Mouse (Mus musculus) right cerebral cortex, postnatal 4 days (tissue): Measurements from ENCODE around the gene Dao.

Source experiments
- DNase-seq: peaks from one replicate; pipeline ENCODE4 v3.0.0-alpha.2; 2022

Gene Dao

GRCm38 (mm10) chr5:114030652-114031051, 27.1 kb downstream of the Dao start:
- DNase-seq = no peak

- DNase-seq = no peak
Observed at GRCm38 (mm10) chr5:114032161-114032763, 28.8 kb downstream of the Dao start.

GRCm38 (mm10) chr5:114034393-114034792, 30.9 kb downstream of the Dao start:
- no peak for DNase-seq

DNA sequence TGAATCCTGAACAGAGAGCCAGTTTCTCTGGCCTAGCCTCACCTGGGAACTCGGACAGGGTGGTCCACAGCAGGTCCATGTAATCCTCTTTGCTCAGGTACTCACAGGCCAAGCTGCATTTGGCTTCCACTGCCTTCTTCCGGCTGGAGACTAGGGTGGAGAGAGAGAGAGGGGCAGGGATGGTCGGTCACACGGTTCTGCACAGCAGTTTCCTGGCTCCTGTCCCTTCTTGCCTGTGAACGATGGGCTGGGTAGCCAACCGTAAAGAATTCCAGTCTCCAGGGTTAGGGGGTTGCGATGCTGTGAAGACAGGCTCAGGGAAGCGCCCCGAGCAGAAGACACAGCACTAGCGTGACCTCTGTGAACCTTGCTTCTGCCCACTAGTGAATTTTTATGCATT, 31.6 kb downstream of the Dao start:
- no peak for DNase-seq

- no peak for DNase-seq
Observed at GRCm38 (mm10) chr5:114040508-114040907, 37.0 kb downstream of the Dao start.

- DNase-seq = no peak
Observed at GRCm38 (mm10) chr5:114040911-114041310, 37.4 kb downstream of the Dao start.

GRCm38 (mm10) chr5:114041327-114041930, 37.9 kb downstream of the Dao start:
- DNase-seq = no peak

- DNase-seq = no peak
Observed at GRCm38 (mm10) chr5:114043800-114044199, 40.3 kb downstream of the Dao start.

GRCm38 (mm10) chr5:114045134-114045533, 41.6 kb downstream of the Dao start:
- DNase-seq = no peak

GRCm38 (mm10) chr5:114046151-114046550, 42.6 kb downstream of the Dao start:
- no peak for DNase-seq

DNA sequence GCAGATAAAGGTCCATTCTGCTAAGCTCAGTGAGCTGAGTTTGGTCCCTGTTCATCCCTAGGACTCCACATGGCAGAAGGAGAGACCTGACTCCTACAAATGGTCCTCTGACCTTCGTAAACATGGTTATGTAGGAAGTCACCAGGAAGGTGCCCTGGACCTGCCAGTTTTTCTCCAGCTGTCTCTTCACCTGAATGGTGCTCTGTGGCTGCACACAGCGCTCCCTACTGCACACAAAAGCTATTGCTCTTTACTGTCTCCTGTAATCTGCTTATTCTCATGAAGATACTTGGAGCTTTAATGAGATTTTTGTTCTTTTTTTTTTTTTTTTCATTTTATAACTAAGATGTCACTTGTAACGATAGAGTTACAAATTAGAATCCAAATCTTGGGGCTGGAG, 43.1 kb downstream of the Dao start:
- DNase-seq = no peak

- no peak for DNase-seq
Observed at GRCm38 (mm10) chr5:114047182-114047581, 43.7 kb downstream of the Dao start.

GRCm38 (mm10) chr5:114048731-114049308, 45.3 kb downstream of the Dao start:
- DNase-seq = no peak

GRCm38 (mm10) chr5:114052246-114052761, 48.8 kb downstream of the Dao start:
- DNase-seq = peak; percentile 59

- no peak for DNase-seq
Observed at GRCm38 (mm10) chr5:114057129-114057731, 53.7 kb downstream of the Dao start.

GRCm38 (mm10) chr5:114061675-114062074, 58.2 kb downstream of the Dao start:
- DNase-seq = no peak

DNA sequence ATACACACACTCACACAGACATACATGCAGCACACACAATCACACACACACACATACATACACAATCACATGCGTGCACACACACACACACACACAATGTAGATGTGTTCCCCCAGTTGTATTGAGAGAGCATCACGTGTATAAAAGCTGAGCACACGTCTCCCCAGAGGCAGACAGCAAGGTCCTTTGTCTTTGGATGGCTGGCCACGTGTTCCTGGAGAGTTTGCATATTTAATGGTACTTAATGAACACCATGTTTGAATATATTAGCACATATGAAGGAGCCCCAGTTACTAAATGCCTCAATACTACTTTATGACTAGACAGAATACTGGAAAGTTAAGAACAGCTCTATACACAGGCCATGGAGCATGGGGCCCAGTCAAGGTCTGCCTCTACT, 60.5 kb downstream of the Dao start:
- DNase-seq = no peak

GRCm38 (mm10) chr5:114065161-114065560, 61.7 kb downstream of the Dao start, which contains the start of gene Usp30:
Gene Usp30 (plus strand): TSS chr5:114065461.
- DNase-seq = no peak

DNA sequence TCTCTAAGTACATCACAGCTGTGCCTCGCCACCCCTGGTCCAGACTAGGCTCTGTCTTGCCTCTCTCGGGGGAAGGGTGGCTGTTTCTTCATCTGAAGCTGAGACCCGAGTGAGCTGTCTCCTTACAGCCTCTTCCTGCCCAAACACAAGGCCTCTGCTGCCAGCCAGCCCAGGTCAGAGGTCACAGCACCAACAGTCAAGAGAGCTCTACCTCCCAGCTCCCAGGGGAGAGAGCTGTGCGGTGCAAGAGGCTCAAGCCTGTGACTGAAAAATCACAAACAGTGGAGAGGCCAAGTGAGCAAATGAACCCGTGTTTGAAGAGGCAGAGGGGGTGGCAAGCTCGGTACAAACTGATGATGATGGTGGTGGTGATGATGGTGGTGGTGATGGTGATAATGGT, 63.1 kb downstream of the Dao start:
- no peak for DNase-seq

DNA sequence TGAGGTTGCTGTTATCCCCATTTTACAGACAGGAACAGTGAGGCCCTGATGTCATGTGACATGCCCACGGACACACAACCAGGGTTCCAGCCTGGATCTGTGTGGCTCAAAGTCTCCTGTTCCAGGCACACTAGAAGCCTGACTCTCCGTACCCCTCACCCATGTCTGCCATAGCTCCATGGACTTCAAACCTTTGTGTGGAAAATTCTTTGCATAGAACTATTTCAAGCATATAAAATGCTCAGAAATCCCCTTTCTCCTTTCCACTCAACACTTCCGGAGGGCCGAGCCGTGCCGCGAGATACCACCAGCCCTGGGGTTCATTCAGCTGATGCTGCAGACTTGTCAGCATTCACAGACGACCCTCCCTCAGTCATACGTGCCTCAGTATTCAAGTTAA, 64.0 kb downstream of the Dao start:
- DNase-seq = no peak

DNA sequence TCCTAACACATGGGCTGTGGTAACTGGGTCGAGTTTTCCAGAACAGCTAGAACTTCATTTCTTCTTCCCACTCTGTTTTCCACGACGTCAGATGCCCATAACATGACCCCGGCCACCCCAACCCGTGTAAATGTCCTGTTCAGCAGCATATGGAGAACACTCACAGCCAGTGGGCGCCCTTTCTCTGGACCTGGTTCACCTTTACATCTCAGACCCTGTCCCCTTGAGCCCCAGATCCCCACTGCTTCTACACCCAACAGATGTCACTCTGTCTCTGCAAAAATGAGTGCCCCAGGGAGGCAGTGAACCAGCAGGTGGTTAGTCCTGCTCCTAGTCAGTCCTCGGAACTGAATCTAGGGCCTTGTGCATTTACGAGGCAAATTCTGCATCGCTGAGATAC, 64.5 kb downstream of the Dao start:
- DNase-seq = no peak

DNA sequence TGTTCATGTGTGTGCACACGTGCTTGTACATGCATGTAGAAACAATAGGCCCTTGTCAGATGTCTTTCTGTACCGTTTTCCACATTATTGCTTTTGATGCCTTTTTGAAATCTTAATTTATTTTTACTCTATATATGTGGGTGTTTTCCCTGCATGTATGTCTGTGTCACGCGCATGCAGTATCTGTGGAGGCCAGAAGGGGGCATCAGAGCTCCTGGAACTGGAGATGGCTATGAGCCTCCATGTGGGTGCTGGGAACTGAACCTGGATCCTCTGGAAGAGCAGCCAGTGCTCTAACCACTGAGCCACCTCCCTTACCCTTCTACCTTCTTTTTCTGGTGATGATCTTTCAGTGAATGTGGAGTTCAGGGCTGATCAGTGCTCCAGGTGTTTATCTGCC, 67.4 kb downstream of the Dao start:
- no peak for DNase-seq

DNA sequence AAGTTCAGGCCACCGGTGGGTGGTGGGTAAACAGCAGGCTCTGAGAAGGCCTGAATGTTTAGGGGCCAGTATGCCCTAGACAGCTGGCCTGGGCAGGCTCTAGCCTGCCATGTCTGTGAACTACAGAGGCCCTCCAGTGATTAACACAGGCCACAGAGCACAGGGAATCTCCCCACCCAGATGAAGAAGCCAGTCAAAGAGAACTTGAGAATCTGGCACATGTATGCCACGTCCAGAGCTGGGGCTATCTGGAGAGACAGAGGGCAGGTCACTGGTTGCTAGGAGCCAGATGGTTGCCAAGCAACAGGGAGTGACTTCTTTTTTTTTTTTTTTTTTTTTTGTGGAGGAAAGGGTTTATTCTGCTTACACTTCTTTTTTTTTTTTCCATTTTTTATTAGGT, 68.8 kb downstream of the Dao start:
- DNase-seq = no peak
